Mouse (Mus musculus) common myeloid progenitor, adult 5-6 weeks (primary cell): ENCODE data around the gene Cox7b2. TPM values are rescaled to one million over a fixed set of nuclear protein-coding genes. Genes with fewer than 3 reads are reported as not detected.
"Not testable (repeated sequence)": the region's sequence is repeated elsewhere in the genome, so short reads cannot be mapped to it uniquely, and the experiment has no call there.

Experiments used
- ATAC-seq: replicated peaks from 2 replicates; pipeline ENCODE4 v1.8.0; 2016; ENCODE audit warnings: low read depth, mild to moderate bottlenecking, moderate TSS enrichment, inconsistent platforms; ENCODE audit not compliant: poor library complexity, severe bottlenecking
- total RNA-seq: library from RNA; stranded (forward); fragments of 200-1000, 187-1606 nt; gene quantifications from 2 replicates; pipeline ENCODE4 v1.2.3, GENCODE M21; 2017

The Cox7b2 gene
- not detected in 2 replicates for total RNA-seq

GRCm38 (mm10) chr5:71548079-71548478 is at the start of gene Cox7b2:
TSS of gene Cox7b2 (minus strand) at chr5:71548205.
- no peak for ATAC-seq

GRCm38 (mm10) chr5:71595321-71595720 is 47.3 kb upstream of the Cox7b2 start:
- no peak for ATAC-seq

GRCm38 (mm10) chr5:71593745-71594255 is 45.8 kb upstream of the Cox7b2 start:
- ATAC-seq, result no peak

- ATAC-seq, result no peak
Measured at GRCm38 (mm10) chr5:71571646-71572237, 23.7 kb upstream of the Cox7b2 start.

GRCm38 (mm10) chr5:71545554-71545953 is 2.5 kb downstream of the Cox7b2 start:
- 0 out of 2 replicates have a peak, but pooled peaks have one; percentile 54 for ATAC-seq

GRCm38 (mm10) chr5:71525486-71525885 is 22.5 kb downstream of the Cox7b2 start:
- ATAC-seq, result not testable (repeated sequence)

GRCm38 (mm10) chr5:71502058-71502678 is 45.8 kb downstream of the Cox7b2 start:
- peak; percentile 87 for ATAC-seq

- no peak for ATAC-seq
Measured at GRCm38 (mm10) chr5:71495621-71496020, 52.4 kb downstream of the Cox7b2 start.

GRCm38 (mm10) chr5:71456957-71457356 is 91.0 kb downstream of the Cox7b2 start:
- ATAC-seq, result no peak

- no peak for ATAC-seq
Measured at GRCm38 (mm10) chr5:71440174-71440573, 107.8 kb downstream of the Cox7b2 start.

Other genes with a start within 250 kb of the Cox7b2 start
- not detected in 2 replicates for gene Gabrb1, start 109.9 kb upstream of the Cox7b2 start, total RNA-seq
- gene Gabra4, start 110.1 kb upstream of the Cox7b2 start, total RNA-seq, result not detected in 2 replicates